Mouse (Mus musculus) ES-Bruce4 (cell line): ENCODE measurements at regions not wholly inside any gene's neighbourhood (a gene's known extent, or its start where the extent isn't known, plus 50 kb on each side); places are given as distances from the start of the nearest gene placed in this dataset.

Experiments used
- H3K27ac ChIP-seq: 2 replicates; pipeline ENCODE4 v1.5.1; 2012; ENCODE audit warnings: low read length, inconsistent platforms; ENCODE audit not compliant: insufficient read depth
- H3K27me3 ChIP-seq: 2 replicates; pipeline ENCODE4 v1.6.1; 2012; ENCODE audit warnings: mild to moderate bottlenecking, low read length, inconsistent platforms; ENCODE audit not compliant: control insufficient read depth, poor library complexity, insufficient read depth, severe bottlenecking
- H3K36me3 ChIP-seq: 2 replicates; pipeline ENCODE4 v1.6.1; 2012; ENCODE audit warnings: inconsistent platforms, mild to moderate bottlenecking, low read length, moderate library complexity; ENCODE audit not compliant: control insufficient read depth, poor library complexity, insufficient read depth, severe bottlenecking
- H3K4me1 ChIP-seq: one replicate; pipeline ENCODE4 v1.8.1; 2011; ENCODE audit warnings: low read length; ENCODE audit not compliant: control insufficient read depth, insufficient read depth
- H3K4me3 ChIP-seq: 2 replicates; pipeline ENCODE4 v1.5.1; 2011; ENCODE audit warnings: low read depth, mild to moderate bottlenecking, low read length
- H3K9ac ChIP-seq: 2 replicates; pipeline ENCODE4 v1.6.1; 2012; ENCODE audit warnings: low read depth, mild to moderate bottlenecking, inconsistent platforms; ENCODE audit not compliant: poor library complexity, severe bottlenecking
- H3K9me3 ChIP-seq: replicated peaks from 2 replicates; pipeline ENCODE4 v1.6.1; 2012; ENCODE audit warnings: mild to moderate bottlenecking, low read length, inconsistent platforms; ENCODE audit not compliant: control insufficient read depth, poor library complexity, insufficient read depth, severe bottlenecking
- CTCF ChIP-seq: IDR thresholded peaks from one replicate; pipeline ENCODE4 v1.8.1; 2011; ENCODE audit warnings: low read depth, low read length
- EP300 ChIP-seq: IDR thresholded peaks from 2 replicates; pipeline ENCODE4 v1.6.1; 2011; ENCODE audit warnings: low read depth, low read length; ENCODE audit not compliant: insufficient read depth
- POLR2A ChIP-seq: IDR thresholded peaks from one replicate; pipeline ENCODE4 v1.8.1; 2011; ENCODE audit warnings: low read length; ENCODE audit not compliant: insufficient read depth

DNA sequence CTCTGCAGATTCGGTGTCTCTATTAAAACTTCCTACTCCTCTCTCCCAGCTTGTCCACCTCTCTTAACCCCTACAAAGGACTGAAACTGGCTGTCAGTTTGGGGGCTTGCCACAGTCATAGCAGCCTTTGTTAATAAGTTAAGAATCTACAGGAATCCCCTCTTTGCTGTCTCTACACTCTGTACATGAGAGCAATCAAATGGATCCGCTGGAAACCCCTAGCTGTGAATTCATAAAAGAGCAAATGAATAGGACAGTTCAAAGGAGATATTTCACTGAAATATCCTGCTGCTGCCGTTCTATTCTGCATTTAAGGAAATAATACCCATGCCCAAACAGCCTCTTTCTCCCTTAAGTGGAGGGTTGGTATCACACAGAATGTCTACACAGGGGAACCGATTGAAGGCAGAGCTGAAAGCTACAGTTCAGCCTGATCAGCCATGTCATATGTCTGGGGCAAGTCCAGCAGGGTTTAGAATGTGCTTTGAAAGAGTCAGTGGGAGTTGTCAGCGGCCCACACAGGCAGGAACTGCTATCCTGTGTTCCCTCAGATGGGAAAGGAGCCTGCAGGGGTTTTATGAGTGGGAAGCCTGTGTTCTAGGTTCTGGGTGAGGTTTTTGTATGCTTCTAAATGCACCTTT, 131.9 kb downstream of the Rpl36a-ps1 start:
- H3K4me3 ChIP-seq = no peak overlapping the region
- no peak overlapping the region for H3K9ac ChIP-seq
- H3K4me1 ChIP-seq = no peaks in the 10 kb centered on the region

DNA sequence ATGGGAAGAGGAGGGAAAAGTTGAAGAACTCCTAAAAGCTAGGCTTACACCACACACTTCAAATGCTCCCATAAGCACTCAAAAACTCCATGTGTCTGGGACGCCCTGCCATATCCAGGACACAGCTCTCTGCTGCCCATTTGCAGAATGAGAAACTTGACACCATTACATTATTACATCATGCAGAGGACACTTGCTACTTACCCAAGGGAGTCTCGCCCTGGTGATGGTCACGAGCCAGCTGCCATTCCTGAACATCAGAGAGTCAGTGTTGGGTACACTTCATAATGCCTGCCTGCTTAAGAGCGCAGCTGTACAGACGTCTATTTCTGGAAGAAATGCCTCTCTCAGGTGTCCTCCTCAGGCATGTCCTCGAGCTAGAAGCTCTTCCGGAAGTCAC, 135.3 kb downstream of the Rpl36a-ps1 start:
- Histone ChIP-seq H3K4me1 (no peaks in the 10 kb centered on the region), H3K9ac (no peak overlapping the region), H3K9me3 (no peaks in the 10 kb centered on the region), H3K36me3 (no peaks in the 10 kb centered on the region), H3K27me3 (no peaks in the 10 kb centered on the region; the same call in 1 of the 2 replicates), H3K4me3 (no peak overlapping the region), H3K27ac (no peak overlapping the region)
- TF ChIP-seq POLR2A = no peak
- no peak for TF ChIP-seq EP300
- TF ChIP-seq CTCF = no peak

More for the DNA sequence above, 131.9 kb downstream of the Rpl36a-ps1 start:
- Histone ChIP-seq H3K27me3 (no peaks in the 10 kb centered on the region; the same call in 1 of the 2 replicates), H3K27ac (no peak overlapping the region), H3K36me3 (no peaks in the 10 kb centered on the region), H3K9me3 (no peaks in the 10 kb centered on the region)
- TF ChIP-seq POLR2A (no peak), EP300 (no peak), CTCF (no peak)

- Histone ChIP-seq H3K9ac (no peak overlapping the region), H3K36me3 (no peaks in the 10 kb centered on the region), H3K4me1 (no peaks in the 10 kb centered on the region), H3K4me3 (no peak overlapping the region), H3K9me3 (no peaks in the 10 kb centered on the region), H3K27me3 (no peaks in the 10 kb centered on the region), H3K27ac (no peak overlapping the region)
- no peak for TF ChIP-seq EP300
- no peak for TF ChIP-seq CTCF
- no peak for TF ChIP-seq POLR2A
Observed at GRCm38 (mm10) chr14:98848500-98848899, 145.6 kb downstream of the Rpl36a-ps1 start.

DNA sequence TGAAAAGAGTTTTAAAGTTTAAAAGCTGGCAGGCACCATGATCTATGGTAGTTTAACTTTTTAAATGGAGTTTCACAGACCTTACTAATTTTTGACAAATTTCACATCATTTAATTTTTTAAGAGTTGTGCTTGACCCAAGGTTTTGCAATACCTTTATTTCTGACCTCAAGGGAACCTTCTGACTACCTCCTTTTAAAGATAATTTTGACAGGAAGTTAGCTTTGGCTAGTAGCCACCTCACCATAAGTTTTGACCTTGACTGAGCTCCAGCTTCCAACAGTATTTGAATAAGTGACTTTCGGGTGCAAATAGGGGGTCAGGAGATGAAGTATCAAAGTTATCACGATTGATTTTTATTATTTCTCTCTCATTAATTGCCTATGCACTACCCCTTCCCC, 149.9 kb downstream of the Rpl36a-ps1 start:
- H3K27ac ChIP-seq = no peak overlapping the region
- no peaks in the 10 kb centered on the region for H3K27me3 ChIP-seq
- H3K9me3 ChIP-seq = no peaks in the 10 kb centered on the region
- H3K36me3 ChIP-seq = no peaks in the 10 kb centered on the region
- no peak overlapping the region for H3K4me3 ChIP-seq
- no peaks in the 10 kb centered on the region for H3K4me1 ChIP-seq
- H3K9ac ChIP-seq = no peak overlapping the region
- TF ChIP-seq EP300 (no peak), POLR2A (no peak), CTCF (no peak)

GRCm38 (mm10) chr14:98834316-98834715, 159.8 kb downstream of the Rpl36a-ps1 start:
- H3K27me3 ChIP-seq = no peaks in the 10 kb centered on the region
- H3K9me3 ChIP-seq = no peaks in the 10 kb centered on the region
- no peak overlapping the region for H3K9ac ChIP-seq
- H3K27ac ChIP-seq = no peak overlapping the region
- H3K36me3 ChIP-seq = no peaks in the 10 kb centered on the region
- H3K4me3 ChIP-seq = no peak overlapping the region
- TF ChIP-seq CTCF (no peak), POLR2A (no peak), EP300 (no peak)
- H3K4me1 ChIP-seq = no peaks in the 10 kb centered on the region

GRCm38 (mm10) chr14:98833230-98833999, 160.7 kb downstream of the Rpl36a-ps1 start:
- H3K4me3 ChIP-seq = no peak overlapping the region
- no peak overlapping the region for H3K9ac ChIP-seq
- TF ChIP-seq CTCF = no peak
- TF ChIP-seq POLR2A = no peak
- no peak for TF ChIP-seq EP300
- H3K9me3 ChIP-seq = no peaks in the 10 kb centered on the region
- H3K4me1 ChIP-seq = no peaks in the 10 kb centered on the region
- no peaks in the 10 kb centered on the region for H3K36me3 ChIP-seq
- H3K27me3 ChIP-seq = no peaks in the 10 kb centered on the region
- H3K27ac ChIP-seq = no peak overlapping the region
